Mouse (Mus musculus) lung, postnatal 36 days (tissue): ENCODE measurements at regions not wholly inside any gene's neighbourhood (a gene's known extent, or its start where the extent isn't known, plus 50 kb on each side); places are given as distances from the start of the nearest gene placed in this dataset.

Experiments
- DNase-seq: peaks from one replicate; pipeline ENCODE4 v3.0.0; 2022; ENCODE audit warnings: mixed read lengths

DNA sequence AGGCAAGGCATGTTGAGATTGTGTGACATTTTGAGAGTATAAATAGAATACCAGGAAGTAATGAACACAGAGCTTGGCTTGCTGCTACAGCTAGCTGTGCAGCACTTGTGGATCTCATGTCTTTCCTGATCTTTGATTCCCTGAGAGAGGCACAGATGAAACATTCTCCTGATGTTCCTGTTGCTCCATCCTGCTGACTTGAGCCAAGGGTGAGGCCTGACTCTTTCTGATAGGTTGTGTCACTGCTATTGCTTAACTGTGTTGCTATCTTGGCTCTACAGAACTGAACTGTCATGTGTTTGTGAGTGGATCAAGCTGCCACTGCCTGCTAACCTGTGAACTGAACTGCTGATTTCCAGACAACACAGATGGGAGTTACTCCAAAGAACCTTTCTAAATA lies 344.5 kb upstream of the Robo1 start:
- DNase-seq = no peak

DNA sequence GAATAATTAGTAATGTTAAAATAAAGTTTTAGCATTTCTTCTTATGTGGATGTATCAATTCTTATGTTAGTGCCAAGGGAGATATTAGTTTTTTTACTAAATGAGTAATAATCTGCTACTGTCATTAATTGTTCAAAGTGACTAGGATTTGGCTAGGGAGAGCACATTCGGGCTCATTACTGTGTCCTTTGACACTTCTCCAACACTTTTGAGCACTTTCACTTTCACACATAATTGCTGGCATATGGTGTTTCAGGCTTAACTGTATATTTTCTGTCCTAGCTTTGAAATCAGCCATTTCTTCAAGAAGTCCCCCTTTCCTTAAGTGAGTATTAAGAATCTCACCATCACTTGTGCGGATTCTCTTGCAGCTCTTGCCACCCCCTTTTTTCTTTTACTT lies 334.3 kb upstream of the Robo1 start:
- DNase-seq = no peak

DNA sequence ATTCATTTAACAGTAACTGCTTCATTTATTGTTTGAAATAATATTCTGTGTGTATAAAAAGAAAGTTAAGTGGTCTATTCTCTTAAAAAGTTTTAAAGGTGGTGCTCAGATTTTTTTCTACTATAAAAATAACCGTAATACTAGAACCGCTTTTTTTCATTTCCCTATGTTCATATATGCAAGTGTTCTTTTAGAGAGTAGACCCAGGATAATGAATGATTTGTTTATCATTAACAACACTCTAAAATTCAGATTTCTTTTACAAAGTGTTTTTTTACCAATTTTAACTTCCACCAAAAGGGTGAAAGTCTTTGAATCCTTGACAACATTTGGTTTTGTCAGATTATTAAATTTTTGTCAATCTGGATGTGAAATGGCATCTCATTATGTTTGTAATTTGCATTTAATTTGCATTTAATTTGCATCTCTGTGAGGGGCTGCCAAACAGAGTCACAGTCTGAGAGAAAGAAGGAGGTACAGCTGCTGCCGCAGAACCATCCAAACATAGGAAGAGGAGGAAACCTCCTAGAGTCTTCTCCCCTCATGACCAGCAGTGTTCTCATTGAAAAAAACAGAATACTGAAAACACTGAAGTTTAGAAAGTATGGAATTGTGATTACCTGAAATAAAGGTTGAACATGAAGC lies 310.4 kb upstream of the Robo1 start:
- DNase-seq = no peak

DNA sequence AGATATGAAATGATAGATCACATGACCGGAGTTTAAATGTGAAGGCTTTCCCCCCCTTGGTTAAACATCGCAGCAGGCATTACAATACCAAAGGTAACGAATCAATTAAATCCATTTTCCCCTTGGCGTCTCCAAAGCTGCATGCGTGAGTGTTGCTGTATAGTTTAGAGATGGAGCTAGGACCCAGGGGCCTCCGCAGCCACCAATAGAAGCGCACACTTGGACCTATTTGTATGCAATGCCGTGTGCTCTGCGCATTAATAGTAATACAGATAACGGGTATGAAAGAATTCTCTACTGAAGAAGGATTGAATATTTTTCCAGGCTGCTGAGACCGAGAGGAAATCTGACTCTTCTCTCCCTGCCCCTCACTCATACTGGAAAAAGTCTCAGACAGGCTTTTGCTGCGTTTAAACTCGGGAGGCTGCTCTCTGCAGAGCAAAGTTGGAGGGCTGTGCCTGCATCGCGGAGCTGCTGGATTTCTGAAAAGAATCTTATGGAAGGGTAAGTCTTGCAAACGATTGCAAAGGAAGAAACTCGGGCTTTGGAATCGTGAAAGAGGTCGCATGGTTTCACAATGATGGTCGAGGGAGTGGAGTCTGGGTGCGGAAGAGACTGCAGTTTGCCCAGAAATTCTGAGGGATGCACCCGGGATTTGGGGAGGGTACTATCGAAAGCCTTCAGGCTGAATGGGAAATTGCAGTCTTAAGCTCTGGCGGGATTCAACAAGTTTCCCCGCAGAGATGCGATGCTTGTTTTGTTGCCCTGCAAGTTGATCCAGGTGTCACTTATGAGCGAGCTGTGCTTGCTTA lies 280.5 kb upstream of the Robo1 start:
- no peak for DNase-seq

DNA sequence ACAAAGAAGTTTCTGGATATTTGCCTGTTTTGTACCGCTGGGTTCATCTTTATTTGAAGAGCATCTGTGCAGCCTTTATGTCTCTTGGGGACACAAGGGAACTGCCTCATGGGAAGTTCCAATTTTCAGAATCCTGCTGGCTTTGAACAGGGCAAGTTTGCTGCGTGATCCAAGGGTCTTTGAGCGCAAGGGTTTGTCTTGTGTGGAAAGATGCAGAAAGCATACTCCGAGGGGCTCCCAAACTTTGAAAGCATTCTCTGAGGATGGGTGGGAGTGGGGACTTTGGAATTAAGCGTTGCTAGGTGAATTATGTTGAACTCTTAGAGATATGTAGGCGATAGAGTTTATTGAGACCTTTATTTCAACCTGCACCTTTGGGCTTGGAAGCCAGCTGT lies 279.9 kb upstream of the Robo1 start:
- no peak for DNase-seq

DNA sequence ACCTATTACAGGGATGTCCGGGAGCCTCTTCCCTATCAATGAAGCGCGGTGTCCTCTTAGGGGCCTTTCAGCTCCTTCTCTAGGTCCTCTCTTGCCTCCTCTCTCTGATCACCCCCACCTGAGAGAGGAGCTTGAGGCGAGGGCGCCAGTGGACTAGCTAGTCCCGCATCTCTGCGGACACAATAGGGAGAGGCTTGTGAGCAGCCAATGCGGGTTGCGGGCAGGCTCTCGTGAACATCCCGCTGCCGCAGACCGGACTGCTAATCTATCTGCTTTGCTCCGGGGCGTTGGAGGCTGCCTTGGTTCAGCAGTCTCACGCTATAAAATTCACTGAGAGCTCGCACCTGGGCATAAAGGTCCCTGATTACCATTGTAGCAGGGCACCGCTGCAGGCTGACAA lies 279.3 kb upstream of the Robo1 start:
- no peak for DNase-seq

DNA sequence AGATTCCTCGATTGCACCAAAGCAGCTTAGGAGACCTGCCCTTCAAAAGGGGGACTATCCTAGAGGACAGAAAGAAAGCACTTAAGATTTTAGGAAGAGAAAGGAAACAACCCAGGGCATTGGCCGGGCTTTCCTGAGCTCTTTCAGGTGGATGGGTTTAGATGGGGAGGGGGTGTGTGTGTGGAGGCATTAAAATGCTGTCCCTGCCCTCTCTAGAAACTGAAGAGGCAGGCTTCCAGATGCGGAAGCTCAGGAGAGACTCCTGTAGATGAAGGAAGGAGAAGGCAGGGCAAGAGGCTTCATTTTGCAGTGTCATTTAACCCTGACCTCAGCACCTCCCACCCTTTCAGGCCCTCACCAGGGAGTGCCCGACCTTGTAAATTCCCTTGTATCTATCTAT lies 278.8 kb upstream of the Robo1 start:
- no peak for DNase-seq

DNA sequence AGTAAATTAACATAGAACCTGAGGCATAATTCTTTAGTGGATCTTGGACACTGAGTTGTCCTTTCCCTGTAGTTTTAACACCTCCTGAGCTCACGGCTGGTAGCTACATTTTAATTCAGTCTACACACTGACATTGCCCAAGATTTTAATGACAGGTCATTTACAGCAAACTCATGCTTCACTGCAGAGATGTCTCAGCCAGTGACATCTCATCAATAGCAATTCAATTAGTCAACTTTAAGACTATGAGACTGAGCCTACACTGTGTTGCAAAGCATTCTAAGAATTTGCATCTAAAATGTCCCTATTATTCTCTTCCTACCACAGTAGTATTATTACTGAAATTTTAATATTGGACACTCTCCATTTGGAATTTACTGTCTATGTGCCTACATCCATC lies 239.9 kb upstream of the Robo1 start:
- no peak for DNase-seq

DNA sequence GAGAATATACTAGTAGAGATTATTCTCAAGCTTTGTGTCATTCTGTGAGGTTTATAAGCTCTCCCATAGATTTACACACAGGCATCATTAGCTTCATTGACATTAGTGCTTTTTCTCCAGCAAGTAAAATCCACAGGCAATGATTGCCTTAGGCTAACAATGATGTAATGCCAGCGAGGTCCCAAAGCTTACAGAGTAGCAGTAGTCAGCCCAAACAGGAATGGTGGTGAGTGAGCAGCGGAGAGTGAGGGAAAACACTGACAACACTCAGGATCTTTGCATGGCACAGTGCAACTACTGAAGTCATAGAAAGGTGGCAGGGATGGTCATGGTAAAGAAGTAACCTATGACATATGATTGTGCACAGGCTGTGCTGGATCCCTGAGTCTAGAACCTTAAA lies 238.5 kb upstream of the Robo1 start:
- no peak for DNase-seq

DNA sequence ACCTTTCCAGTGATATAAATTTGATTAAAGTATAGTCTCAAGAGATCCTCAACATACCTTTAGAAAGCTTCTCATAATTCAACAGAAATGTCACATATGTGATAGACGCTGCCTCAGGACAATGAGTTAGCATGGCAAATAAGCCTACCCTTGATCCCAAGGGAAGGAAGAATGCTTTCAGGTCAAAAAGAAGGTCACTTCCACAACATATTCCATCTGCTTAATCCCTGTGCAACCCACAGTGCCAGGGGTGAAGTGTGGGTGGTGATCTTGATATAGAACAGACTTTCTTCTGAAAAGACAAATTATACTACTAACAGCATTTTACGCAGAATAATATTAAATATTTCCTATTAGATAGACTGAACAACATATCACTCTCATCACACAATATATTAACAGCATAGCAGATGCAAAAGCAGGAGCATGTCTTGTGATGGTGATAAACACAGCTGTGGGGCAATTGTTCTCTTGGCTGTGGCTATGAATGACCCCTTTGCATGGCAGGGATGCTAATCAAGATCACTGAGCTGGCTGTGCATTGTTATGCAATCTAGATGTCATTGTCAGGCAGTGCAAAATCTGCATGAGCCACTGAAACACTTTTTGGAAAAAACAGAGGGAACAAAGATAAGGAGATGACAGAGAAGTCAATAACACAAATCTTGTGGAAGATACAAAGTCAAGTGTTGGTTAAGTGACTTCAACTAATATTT lies 236.2 kb upstream of the Robo1 start:
- no peak for DNase-seq

DNA sequence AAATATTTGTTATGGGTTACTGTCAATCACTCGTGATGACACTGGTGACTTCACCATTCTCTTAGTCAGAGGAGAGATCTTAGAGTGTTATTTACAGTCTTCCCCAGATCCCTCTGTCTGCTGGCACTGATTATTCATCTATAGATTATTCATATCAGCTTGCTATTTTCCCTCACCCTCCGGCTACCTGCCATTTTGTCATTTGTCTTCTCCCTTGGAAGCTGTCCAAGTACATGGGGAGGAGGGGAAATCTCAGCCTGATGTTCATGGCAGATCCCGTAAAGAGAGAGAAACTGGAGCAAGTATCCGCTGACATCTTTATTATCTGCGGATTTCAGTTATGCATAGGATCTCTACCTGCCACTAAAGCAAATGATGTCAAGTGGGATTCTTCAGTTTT lies 222.9 kb upstream of the Robo1 start:
- DNase-seq = no peak

DNA sequence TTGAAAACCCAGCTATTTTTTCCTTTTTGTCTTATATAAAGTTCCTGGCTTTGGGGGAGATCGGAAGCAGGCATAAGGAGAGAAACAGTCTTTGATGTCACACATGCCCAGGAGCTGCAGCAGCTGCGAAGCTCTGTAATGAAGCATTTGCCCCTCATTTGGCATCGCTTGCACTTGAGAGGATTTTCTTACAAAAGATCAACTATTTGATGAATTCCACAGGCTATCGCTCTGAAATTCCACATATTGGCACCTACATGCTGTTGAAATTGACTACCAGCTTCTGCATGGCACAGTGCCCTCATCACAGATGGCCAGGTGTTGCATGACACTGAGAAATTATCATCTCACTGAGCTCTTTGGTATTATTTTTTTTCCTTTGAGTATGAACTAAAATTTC lies 220.1 kb upstream of the Robo1 start:
- DNase-seq = no peak

DNA sequence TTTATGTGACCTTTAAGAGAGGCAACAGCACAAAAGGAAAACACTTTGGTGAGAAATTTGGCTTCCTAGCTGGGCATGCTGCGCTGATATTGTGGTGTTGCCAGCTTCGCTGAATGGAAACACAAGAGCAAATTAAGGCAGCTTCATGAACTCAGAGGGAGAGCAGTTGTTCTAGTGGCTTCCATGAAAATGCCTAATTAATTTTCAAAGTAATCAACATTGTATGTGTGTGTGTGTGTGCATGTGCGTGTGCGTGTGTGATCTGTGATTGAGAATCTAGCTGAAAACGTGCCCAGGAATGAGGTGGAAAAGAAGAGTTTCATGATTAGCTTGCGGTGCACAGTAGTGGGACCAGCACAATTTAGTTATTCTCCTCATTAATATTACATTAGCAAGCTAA lies 219.2 kb upstream of the Robo1 start:
- no peak for DNase-seq
